Mouse (Mus musculus) CH12.LX (cell line): ENCODE results near the gene Polk. TPM values are rescaled to one million over a fixed set of nuclear protein-coding genes. Genes with fewer than 3 reads are reported as not detected.

Source experiments
- DNase-seq: peaks from one replicate; pipeline ENCODE4 v3.0.0-alpha.2; 2013; ENCODE audit errors: extremely low read depth
- H3K27ac ChIP-seq: 2 replicates; pipeline ENCODE4 v1.5.1; 2012; ENCODE audit warnings: low read depth, mild to moderate bottlenecking, control low read depth, moderate library complexity; ENCODE audit not compliant: insufficient read depth
- H3K27me3 ChIP-seq: replicated peaks from 2 replicates; pipeline ENCODE3; 2012; ENCODE audit warnings: inconsistent platforms
- H3K36me3 ChIP-seq, 2 experiments: replicated peaks in 1 of 2; 2 replicates each; pipeline versions ENCODE3 to v1.6.1; 2012; ENCODE audit warnings: inconsistent platforms in 1 of 2, low read length in 1 of 2, mild to moderate bottlenecking in 1 of 2, mixed read lengths in 1 of 2, moderate library complexity in 1 of 2; ENCODE audit not compliant: control insufficient read depth in 1 of 2, insufficient read depth in 1 of 2
- H3K4me1 ChIP-seq, 2 experiments: 2 replicates each; pipeline ENCODE4 v1.6.1; 2012; ENCODE audit warnings: inconsistent platforms in 1 of 2, moderate library complexity in 1 of 2; ENCODE audit not compliant: insufficient read depth in 2 of 2, control insufficient read depth in 1 of 2
- H3K4me2 ChIP-seq: 2 replicates; pipeline ENCODE4 v1.6.1; 2012; ENCODE audit warnings: low read depth, mild to moderate bottlenecking, control low read depth; ENCODE audit not compliant: poor library complexity, insufficient read depth, severe bottlenecking
- H3K4me3 ChIP-seq, 3 experiments: fragments of 150-350 bp in 1 of 3; sonication (generic) in 1 of 3; replicated peaks in 1 of 3; 2 replicates each; pipeline versions ENCODE3 to v1.5.1; 2011 to 2012; ENCODE audit warnings: low read depth in 2 of 3, low read length in 2 of 3, mild to moderate bottlenecking in 2 of 3, moderate library complexity in 2 of 3, control low read depth in 1 of 3, improper control_type of control experiment in 1 of 3, inconsistent platforms in 1 of 3, mixed read lengths in 1 of 3; ENCODE audit not compliant: poor library complexity in 1 of 3
- H3K79me2 ChIP-seq: replicated peaks from 2 replicates; pipeline ENCODE4 v1.6.1; 2012; ENCODE audit warnings: mild to moderate bottlenecking, moderate library complexity; ENCODE audit not compliant: control insufficient read depth, poor library complexity, insufficient read depth, severe bottlenecking; ENCODE audit errors: extremely low read depth
- H3K9ac ChIP-seq: 2 replicates; pipeline ENCODE4 v1.6.1; 2012; ENCODE audit warnings: low read depth, mild to moderate bottlenecking, control low read depth, moderate library complexity; ENCODE audit not compliant: insufficient read depth
- H3K9me3 ChIP-seq: replicated peaks from 2 replicates; pipeline ENCODE3; 2012; ENCODE audit warnings: low read length, inconsistent platforms, mixed read lengths
- BHLHE40 ChIP-seq: IDR thresholded peaks from 2 replicates; pipeline ENCODE4 v1.6.1; 2011; ENCODE audit warnings: mild to moderate bottlenecking, low read depth, low read length, improper control_type of control experiment
- CHD2 ChIP-seq: IDR thresholded peaks from 2 replicates; pipeline ENCODE4 v1.6.1; 2011; ENCODE audit warnings: low read length, improper control_type of control experiment
- E2F4 ChIP-seq: IDR thresholded peaks from 2 replicates; pipeline ENCODE4 v1.6.1; 2011; ENCODE audit warnings: low read depth, low read length, improper control_type of control experiment; ENCODE audit not compliant: insufficient replicate concordance
- JUN ChIP-seq: IDR thresholded peaks from 2 replicates; pipeline ENCODE4 v1.6.1; 2011; ENCODE audit warnings: low read depth, mild to moderate bottlenecking, low read length, improper control_type of control experiment, moderate library complexity; ENCODE audit not compliant: insufficient read depth
- JUND ChIP-seq: conservative IDR thresholded peaks from 2 replicates; pipeline ENCODE4 v1.6.1; 2011; ENCODE audit warnings: low read depth, low read length, improper control_type of control experiment
- KAT2A ChIP-seq: IDR thresholded peaks from 2 replicates; pipeline ENCODE4 v1.6.1; 2012; ENCODE audit warnings: low read length, improper control_type of control experiment, inconsistent platforms; ENCODE audit not compliant: insufficient replicate concordance
- MAX ChIP-seq: IDR thresholded peaks from 2 replicates; pipeline ENCODE4 v1.6.1; 2011; ENCODE audit warnings: low read length, improper control_type of control experiment
- MEF2A ChIP-seq: IDR thresholded peaks from 2 replicates; pipeline ENCODE4 v1.6.1; 2014; ENCODE audit warnings: low read depth, mild to moderate bottlenecking, inconsistent platforms, low read length, improper control_type of control experiment, borderline replicate concordance
- MXI1 ChIP-seq: IDR thresholded peaks from 2 replicates; pipeline ENCODE4 v1.6.1; 2011; ENCODE audit warnings: mild to moderate bottlenecking, low read depth, low read length, improper control_type of control experiment
- MYC ChIP-seq: IDR thresholded peaks from 2 replicates; pipeline ENCODE4 v1.6.1; 2011; ENCODE audit warnings: low read depth, mild to moderate bottlenecking, improper control_type of control experiment, low read length
- NELFE ChIP-seq: IDR thresholded peaks from 2 replicates; pipeline ENCODE4 v1.6.1; 2011; ENCODE audit warnings: low read depth, low read length, improper control_type of control experiment
- PAX5 ChIP-seq: IDR thresholded peaks from 2 replicates; pipeline ENCODE4 v1.6.1; 2012; ENCODE audit warnings: low read length, inconsistent platforms, mixed read lengths
- POLR2A ChIP-seq: IDR thresholded peaks from 2 replicates; pipeline ENCODE4 v1.6.1; 2011; ENCODE audit warnings: low read depth, mild to moderate bottlenecking, improper control_type of control experiment, low read length
- POLR2AphosphoS2 ChIP-seq: IDR thresholded peaks from 2 replicates; pipeline ENCODE4 v1.6.1; 2011; ENCODE audit warnings: low read depth, low read length, improper control_type of control experiment
- RCOR1 ChIP-seq: conservative IDR thresholded peaks from 2 replicates; pipeline ENCODE4 v1.6.1; 2012; ENCODE audit warnings: low read depth, mild to moderate bottlenecking, inconsistent platforms, low read length, improper control_type of control experiment
- SMC3 ChIP-seq: IDR thresholded peaks from 2 replicates; pipeline ENCODE4 v1.6.1; 2011; ENCODE audit warnings: low read depth, low read length, improper control_type of control experiment
- TCF12 ChIP-seq: IDR thresholded peaks from 2 replicates; pipeline ENCODE4 v1.6.1; 2014; ENCODE audit warnings: low read depth, mild to moderate bottlenecking, inconsistent platforms, low read length, improper control_type of control experiment
- UBTF ChIP-seq: IDR thresholded peaks from 2 replicates; pipeline ENCODE4 v1.6.1; 2012; ENCODE audit warnings: low read depth, mild to moderate bottlenecking, inconsistent platforms, low read length, improper control_type of control experiment, moderate library complexity
- dilution Hi-C: fragments of 300-500 bp; cut with MboI; formaldehyde crosslinking; loops from 2 replicates; pipeline ENCODE4 v1.14.3; 2020; ENCODE audit warnings: low sequenced_read_pairs; ENCODE audit not compliant: extremely low pct_unique_long_range_greater_than_20kb, extremely low pct_ligation_motif_present
- in situ Hi-C: fragments of 300-500 bp; cut with MboI; formaldehyde crosslinking; loops from 3 replicates; pipeline ENCODE4 v1.14.3; 2019; ENCODE audit warnings: low sequenced_read_pairs, low pct_ligation_motif_present, low pct_unique_long_range_greater_than_20kb, mixed read lengths
- polyA plus RNA-seq: library from polyadenylated mRNA; unstranded; fragments of >175 nt; gene quantifications from 2 replicates; pipeline ENCODE4 v1.2.1, GENCODE M21; 2012; ENCODE audit warnings: low read depth; ENCODE audit not compliant: insufficient read length
- total RNA-seq, 2 experiments: library from RNA; depleted of rRNA; stranded (reverse); fragments of 300-350 nt in 1 of 2; fragments of >200 nt in 1 of 2; gene quantifications; 2 replicates each; pipeline ENCODE4 v1.2.3; 2012 to 2014

The Polk gene
- total and polyA plus RNA-seq, 3 experiments = 10.4 to 12.9 (median 10.5) TPM

DNA sequence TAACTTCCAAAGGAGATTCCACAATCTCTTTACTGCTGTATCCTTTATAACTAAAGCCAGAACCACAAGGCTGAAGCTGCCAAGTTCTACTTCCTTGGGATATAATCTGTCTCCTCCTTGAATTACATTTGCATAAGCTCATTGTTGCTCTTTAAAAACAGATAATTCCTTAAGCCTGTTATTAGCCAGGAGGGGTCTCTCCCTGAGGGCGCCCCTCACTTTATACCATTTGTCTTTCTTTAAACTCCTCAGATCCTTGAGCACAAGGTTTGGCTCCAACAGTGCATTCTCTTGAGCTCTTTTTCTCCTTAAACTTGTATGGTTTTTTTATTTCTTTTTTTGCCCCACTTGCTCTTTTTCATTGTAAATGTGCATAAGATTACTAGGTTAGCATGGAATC lies 46.3 kb upstream of the Polk start:
- Histone ChIP-seq H3K4me3 (no peak overlapping the region), H3K36me3 (peaks cover 2 to 13% of the 10 kb centered on the region in 2 experiments), H3K27ac (no peak overlapping the region), H3K4me2 (no peak overlapping the region), H3K9me3 (no peaks in the 10 kb centered on the region), H3K27me3 (no peaks in the 10 kb centered on the region), H3K79me2 (no peaks in the 10 kb centered on the region), H3K9ac (no peak overlapping the region), H3K4me1 (peaks cover 0 to 12% of the 10 kb centered on the region in 2 experiments; a peak in 2 of 4 replicates)
- in situ Hi-C loops = no loop called here
- TF ChIP-seq NELFE = no peak
- no peak for DNase-seq
- dilution Hi-C loops = no loop called here

DNA sequence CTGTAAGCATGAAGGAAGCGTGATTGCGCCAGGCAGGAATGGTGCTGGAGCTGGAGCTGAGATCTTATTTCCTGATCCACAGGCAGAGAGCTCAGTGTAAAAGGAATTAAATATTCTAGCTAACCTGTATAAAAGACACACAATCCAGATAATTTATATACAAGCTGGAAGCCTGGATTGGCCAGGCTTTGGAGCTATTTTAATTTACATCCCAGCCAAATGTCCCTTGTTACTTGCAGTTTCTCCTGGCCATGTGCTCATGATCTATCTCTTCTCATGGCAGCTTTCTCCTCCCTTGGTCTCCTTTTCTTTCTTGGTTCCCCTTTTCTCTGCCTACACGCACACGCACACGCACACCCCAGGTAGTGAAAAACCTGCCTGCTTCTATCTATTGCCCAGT lies 44.2 kb upstream of the Polk start:
- H3K4me3 ChIP-seq = no peak overlapping the region
- peaks cover 2 to 13% of the 10 kb centered on the region in 2 experiments for H3K36me3 ChIP-seq
- no peaks in the 10 kb centered on the region for H3K9me3 ChIP-seq
- H3K4me1 ChIP-seq = peaks cover 0 to 15% of the 10 kb centered on the region in 2 experiments; a peak in 2 of 4 replicates
- dilution Hi-C loops (no loop called here), in situ Hi-C loops (no loop called here)
- no peaks in the 10 kb centered on the region for H3K27me3 ChIP-seq
- no peak for TF ChIP-seq KAT2A
- no peak for TF ChIP-seq POLR2AphosphoS2
- no peak for TF ChIP-seq UBTF
- TF ChIP-seq E2F4 = no peak
- TF ChIP-seq MAX = peak; percentile 41; the same call in 1 of the 2 replicates
- no peak for TF ChIP-seq PAX5
- no peak for TF ChIP-seq MEF2A
- peak; percentile 82 for TF ChIP-seq MYC
- no peak for TF ChIP-seq MXI1
- no peak for TF ChIP-seq RCOR1
- no peak for TF ChIP-seq TCF12
- TF ChIP-seq BHLHE40 = no peak
- no peak for TF ChIP-seq CHD2
- TF ChIP-seq JUN = no peak
- TF ChIP-seq JUND = no peak
- TF ChIP-seq SMC3 = no peak
- TF ChIP-seq POLR2A = no peak
- H3K27ac ChIP-seq = no peak overlapping the region
- no peak overlapping the region for H3K4me2 ChIP-seq
- H3K79me2 ChIP-seq = no peaks in the 10 kb centered on the region
- H3K9ac ChIP-seq = no peak overlapping the region
- DNase-seq = peak; percentile 33
